Mouse (Mus musculus): ENCODE data around the gene Trim72. TPM values are rescaled to one million over a fixed set of nuclear protein-coding genes. Genes with fewer than 3 reads are reported as not detected.

Trim72 gene
- not detected in 2 replicates for polyA plus RNA-seq (2021; fragmentation: Nextera tagmentation)
- long read RNA-seq, experiment 1 = 0 reads
- long read RNA-seq, experiment 2 = 0 reads

DNA sequence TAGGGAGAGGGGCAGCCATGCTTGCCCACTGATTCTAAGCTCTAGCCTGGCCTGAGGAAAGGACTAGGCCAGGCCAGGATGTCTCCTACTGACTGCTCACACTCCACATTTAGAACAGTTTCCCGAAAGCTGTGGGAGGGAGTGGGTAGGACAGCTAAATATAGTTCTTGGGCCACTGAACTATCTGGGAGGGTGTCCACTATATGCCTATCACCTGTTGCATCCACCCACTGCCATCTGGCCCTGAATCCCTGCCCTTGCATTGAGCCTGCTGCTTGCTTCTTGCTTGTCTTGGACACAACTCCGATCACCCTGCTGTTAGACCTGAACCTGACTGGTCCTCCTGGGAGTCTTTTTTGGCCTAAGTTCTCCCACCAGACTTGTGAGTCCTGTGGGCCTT, at the start of gene Trim72:
Gene Trim72 (plus strand): TSS at position 262 of the 400 bp plus-strand sequence.

DNA sequence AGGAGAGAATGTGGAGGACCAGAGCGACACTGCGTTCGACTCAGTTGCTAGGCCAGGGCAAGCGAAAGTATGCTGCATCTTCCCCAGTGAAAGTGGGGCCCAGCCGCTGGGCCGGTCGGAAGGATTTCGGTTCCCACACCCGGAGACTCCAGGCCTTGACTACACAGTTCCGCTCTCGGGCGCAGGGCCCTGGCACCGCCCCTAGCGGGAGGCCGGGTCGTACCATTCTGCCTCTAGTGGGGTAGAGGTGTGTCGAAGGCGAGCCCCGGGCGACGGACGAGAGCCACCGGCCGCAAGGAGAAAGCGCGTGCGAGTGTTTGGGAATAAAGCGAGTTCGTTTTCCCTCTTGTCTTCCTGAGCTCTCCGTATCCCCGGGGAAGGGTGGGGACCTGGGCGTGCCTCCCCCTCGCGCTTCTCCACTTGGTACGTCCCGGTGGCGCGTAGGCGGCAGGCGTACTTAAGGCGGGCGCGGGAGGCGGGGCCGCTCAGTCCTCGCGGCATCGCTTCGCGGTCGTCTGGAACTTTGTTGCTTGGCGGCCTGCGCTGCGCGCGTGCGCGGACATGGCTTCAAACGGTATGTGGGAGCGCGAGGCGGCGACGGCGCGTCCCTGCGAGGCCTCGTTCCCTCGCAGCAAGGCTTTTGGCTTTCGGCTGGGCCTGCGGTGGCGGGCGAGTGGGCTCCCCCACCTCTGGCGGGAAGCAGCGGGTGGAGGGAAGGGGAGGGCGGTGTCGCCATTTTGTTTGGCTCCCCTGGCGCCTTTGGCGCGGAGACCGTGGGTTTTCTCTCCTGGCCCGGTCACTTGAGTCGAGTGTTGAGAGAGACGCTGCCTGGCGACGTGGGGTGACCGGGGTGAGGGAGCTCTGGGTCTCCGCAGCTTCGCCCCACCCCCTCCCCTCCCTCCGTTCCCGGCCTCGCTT, 36.5 kb upstream of the Trim72 start, which contains the start of gene Fus:
Gene Fus (plus strand): TSS at position 454 of the 918 bp plus-strand sequence.

DNA sequence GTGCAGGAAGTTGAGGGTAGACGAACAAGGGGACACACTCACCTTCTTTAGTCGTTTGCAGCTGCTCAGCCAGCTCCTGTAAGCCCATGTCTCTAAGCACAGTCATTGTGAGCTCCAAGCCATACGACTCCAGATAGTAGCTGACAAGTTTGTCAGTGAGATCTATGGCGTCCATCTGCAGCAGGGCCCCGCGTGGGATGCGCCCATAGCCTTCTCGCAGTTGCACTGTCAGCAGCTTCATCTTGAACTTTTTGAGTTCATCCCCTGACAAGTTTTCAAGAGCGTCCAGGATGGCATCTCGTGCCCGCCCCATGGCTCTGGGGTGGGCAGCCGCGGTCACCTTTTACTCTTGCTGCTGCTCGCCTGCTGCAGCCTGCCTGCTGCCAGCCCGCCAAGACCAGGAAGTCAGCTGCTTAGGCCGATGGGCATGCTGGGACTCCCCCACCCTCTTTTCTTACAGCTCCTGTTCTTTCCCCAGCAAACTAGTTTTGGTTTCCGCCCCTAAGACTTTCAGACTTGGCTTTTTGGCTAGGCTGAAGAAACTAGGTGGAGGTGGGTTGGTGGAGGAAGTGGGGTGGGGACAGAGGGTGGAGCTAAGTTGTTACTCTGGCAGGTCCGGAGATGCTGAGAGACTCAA, 10.3 kb upstream of the Trim72 start, which contains the start of gene Pycard:
Gene Pycard (minus strand): TSS at position 527 of the 637 bp plus-strand sequence.

Other genes starting within 250 kb of the Trim72 start
- gene Orai3, start 234.1 kb upstream of the Trim72 start, polyA plus RNA-seq (2021; fragmentation: Nextera tagmentation) = 31.4 and 32.6 TPM in 2 replicates
- 7.7 and 12.9 TPM in 2 replicates for gene Setd1a, start 227.3 kb upstream of the Trim72 start, polyA plus RNA-seq (2021; fragmentation: Nextera tagmentation)
- gene Gm49388, start 218.3 kb upstream of the Trim72 start, polyA plus RNA-seq (2021; fragmentation: Nextera tagmentation) = not detected in 2 replicates
- gene Hsd3b7, start 203.3 kb upstream of the Trim72 start, polyA plus RNA-seq (2021; fragmentation: Nextera tagmentation) = 5.9 and 14.2 TPM in 2 replicates
- 9.9 and 10.7 TPM in 2 replicates for gene Stx4a, start 179.7 kb upstream of the Trim72 start, polyA plus RNA-seq (2021; fragmentation: Nextera tagmentation)
- gene Stx1b, start 179.4 kb upstream of the Trim72 start, polyA plus RNA-seq (2021; fragmentation: Nextera tagmentation) = 29.2 and 31.2 TPM in 2 replicates
- gene Zfp646, start 127.7 kb upstream of the Trim72 start, polyA plus RNA-seq (2021; fragmentation: Nextera tagmentation) = 4.8 and 5.7 TPM in 2 replicates
- gene Zfp668, start 127.1 kb upstream of the Trim72 start, polyA plus RNA-seq (2021; fragmentation: Nextera tagmentation) = 9.2 and 11.8 TPM in 2 replicates
- 0.75 and 0.94 TPM in 2 replicates for gene Prss53, start 113.0 kb upstream of the Trim72 start, polyA plus RNA-seq (2021; fragmentation: Nextera tagmentation)
- gene Gm21974, start 108.5 kb upstream of the Trim72 start, polyA plus RNA-seq (2021; fragmentation: Nextera tagmentation) = not detected in 2 replicates
- 103 and 112 TPM in 2 replicates for gene Vkorc1, start 108.3 kb upstream of the Trim72 start, polyA plus RNA-seq (2021; fragmentation: Nextera tagmentation)
- gene Bckdk, start 99.9 kb upstream of the Trim72 start, polyA plus RNA-seq (2021; fragmentation: Nextera tagmentation) = 53.7 and 57.1 TPM in 2 replicates
- 14.9 and 15.5 TPM in 2 replicates for gene Kat8, start 91.4 kb upstream of the Trim72 start, polyA plus RNA-seq (2021; fragmentation: Nextera tagmentation)
- 0.41 and 1.6 TPM in 2 replicates for gene Prss8, start 73.8 kb upstream of the Trim72 start, polyA plus RNA-seq (2021; fragmentation: Nextera tagmentation)
- 17.7 TPM in 2 replicates for gene Prss36, start 57.2 kb upstream of the Trim72 start, polyA plus RNA-seq (2021; fragmentation: Nextera tagmentation)
- gene Fus, start 36.5 kb upstream of the Trim72 start, polyA plus RNA-seq (2021; fragmentation: Nextera tagmentation) = 5.8 TPM in 2 replicates
- gene Pycard, start 10.1 kb upstream of the Trim72 start, polyA plus RNA-seq (2021; fragmentation: Nextera tagmentation) = 16.7 and 20.5 TPM in 2 replicates
- 3.3 and 3.4 TPM in 2 replicates for gene Itgam, start 58.7 kb downstream of the Trim72 start, polyA plus RNA-seq (2021; fragmentation: Nextera tagmentation)
- 0.04 TPM in 1 of 2 replicates, not detected in the other for gene Gm49368, start 58.7 kb downstream of the Trim72 start, polyA plus RNA-seq (2021; fragmentation: Nextera tagmentation)
- gene Itgax, start 125.6 kb downstream of the Trim72 start, polyA plus RNA-seq (2021; fragmentation: Nextera tagmentation) = 0.14 and 0.23 TPM in 2 replicates
- 0.50 and 0.52 TPM in 2 replicates for gene Itgad, start 150.4 kb downstream of the Trim72 start, polyA plus RNA-seq (2021; fragmentation: Nextera tagmentation)
- 31.1 and 37.6 TPM in 2 replicates for gene Cox6a2, start 202.4 kb downstream of the Trim72 start, polyA plus RNA-seq (2021; fragmentation: Nextera tagmentation)
- gene Armc5, start 233.4 kb downstream of the Trim72 start, polyA plus RNA-seq (2021; fragmentation: Nextera tagmentation) = 8.8 and 10.3 TPM in 2 replicates
- 3.7 and 4.2 TPM in 2 replicates for gene 9130023H24Rik, start 234.1 kb downstream of the Trim72 start, polyA plus RNA-seq (2021; fragmentation: Nextera tagmentation)
- gene Tgfb1i1, start 242.9 kb downstream of the Trim72 start, polyA plus RNA-seq (2021; fragmentation: Nextera tagmentation) = 13.7 and 18.3 TPM in 2 replicates